Mouse (Mus musculus) G1E (cell line): ENCODE results near the gene Ccdc154. TPM values are rescaled to one million over a fixed set of nuclear protein-coding genes. Genes with fewer than 3 reads are reported as not detected.

ENCODE experiments used
- ATAC-seq: 2 replicates; pipeline ENCODE4 v1.8.0; 2016; ENCODE audit warnings: mild to moderate bottlenecking; ENCODE audit not compliant: insufficient number of reproducible peaks, poor library complexity, low FRiP score, severe bottlenecking; ENCODE audit errors: extremely low read depth
- DNase-seq: peaks from one replicate; pipeline ENCODE4 v3.0.0; 2012; ENCODE audit warnings: low spot score
- H3K27me3 ChIP-seq: 2 replicates; pipeline ENCODE4 v1.6.1; 2012; ENCODE audit warnings: mild to moderate bottlenecking, low read length, inconsistent platforms; ENCODE audit not compliant: insufficient read depth
- H3K36me3 ChIP-seq: replicated peaks from 2 replicates; pipeline ENCODE3; 2012; ENCODE audit warnings: mild to moderate bottlenecking, inconsistent platforms
- H3K4me1 ChIP-seq: 2 replicates; pipeline ENCODE4 v1.6.1; 2012; ENCODE audit warnings: low read depth, low read length, inconsistent platforms, mixed read lengths; ENCODE audit not compliant: insufficient read depth
- H3K4me3 ChIP-seq: 2 replicates; pipeline ENCODE4 v1.5.1; 2012; ENCODE audit warnings: low read depth, mild to moderate bottlenecking, inconsistent platforms, low read length, moderate library complexity, mixed read lengths
- H3K9me3 ChIP-seq: replicated peaks from 2 replicates; pipeline ENCODE4 v1.6.1; 2012; ENCODE audit warnings: inconsistent platforms
- CTCF ChIP-seq: IDR thresholded peaks from 2 replicates; pipeline ENCODE4 v1.5.1; 2012; ENCODE audit warnings: low read depth, low read length, inconsistent platforms, mixed read lengths
- GATA1 ChIP-seq: IDR thresholded peaks from 2 replicates; pipeline ENCODE4 v1.6.1; 2012; ENCODE audit warnings: borderline replicate concordance, low read length, inconsistent platforms, mixed read lengths
- GATA2 ChIP-seq: IDR thresholded peaks from 2 replicates; pipeline ENCODE4 v1.6.1; 2012; ENCODE audit warnings: low read depth, low read length, inconsistent platforms, borderline replicate concordance
- POLR2AphosphoS5 ChIP-seq: IDR thresholded peaks from 2 replicates; pipeline ENCODE4 v1.6.1; 2012; ENCODE audit warnings: low read depth, low read length, inconsistent platforms; ENCODE audit not compliant: insufficient replicate concordance
- TAL1 ChIP-seq: conservative IDR thresholded peaks from 2 replicates; pipeline ENCODE4 v1.6.1; 2012; ENCODE audit warnings: low read depth, low read length, inconsistent platforms, mixed read lengths
- polyA plus RNA-seq: library from polyadenylated mRNA; stranded (reverse); fragments of >175 nt; gene quantifications from 2 replicates; pipeline ENCODE4 v1.2.3, GENCODE M21; 2012
- total RNA-seq, 2 experiments: library from RNA; stranded (forward) in 1 of 2; stranded (reverse) in 1 of 2; fragments of 200-1000 nt in 1 of 2; fragments of >200 nt in 1 of 2; fragmentation: Nextera tagmentation in 1 of 2; gene quantifications; 2 replicates each; pipeline ENCODE4 v1.2.3; 2014 to 2017

Gene Ccdc154
- total and polyA plus RNA-seq, 3 experiments = 0.05 TPM; not detected in 2

- Histone ChIP-seq H3K4me3 (peak overlapping the region; percentile 27; the same call in 1 of the 2 replicates), H3K36me3 (no peaks in the 10 kb centered on the region), H3K4me1 (peaks cover 13% of the 10 kb centered on the region), H3K27me3 (peaks cover 19% of the 10 kb centered on the region), H3K9me3 (no peaks in the 10 kb centered on the region)
- no peak for TF ChIP-seq TAL1
- TF ChIP-seq POLR2AphosphoS5 = no peak
- no peak for TF ChIP-seq CTCF
- TF ChIP-seq GATA1 = no peak
- no peak for TF ChIP-seq GATA2
- ATAC-seq (peak; percentile 34), DNase-seq (no peak)
These were observed 35.2 kb upstream of the Ccdc154 start for GRCm38 (mm10) chr17:25127079-25127478.

- no peak for TF ChIP-seq CTCF
- TF ChIP-seq POLR2AphosphoS5 = no peak
- no peak for TF ChIP-seq TAL1
- no peak for TF ChIP-seq GATA1
- no peak for TF ChIP-seq GATA2
- ATAC-seq = no peak
- H3K4me3 ChIP-seq = no peak overlapping the region
- H3K4me1 ChIP-seq = peaks cover 13% of the 10 kb centered on the region
- H3K9me3 ChIP-seq = no peaks in the 10 kb centered on the region
- H3K27me3 ChIP-seq = peaks cover 13% of the 10 kb centered on the region
- H3K36me3 ChIP-seq = no peaks in the 10 kb centered on the region
- no peak for DNase-seq
These were observed 34.6 kb upstream of the Ccdc154 start for GRCm38 (mm10) chr17:25127681-25128080.

- no peaks in the 10 kb centered on the region for H3K9me3 ChIP-seq
- TF ChIP-seq TAL1 = no peak
- no peak for TF ChIP-seq GATA1
- ATAC-seq (no peak), DNase-seq (no peak)
- peaks cover 2% of the 10 kb centered on the region for H3K36me3 ChIP-seq
- no peak overlapping the region for H3K4me3 ChIP-seq
- peaks cover 23% of the 10 kb centered on the region for H3K4me1 ChIP-seq
- H3K27me3 ChIP-seq = no peaks in the 10 kb centered on the region; the same call in 1 of the 2 replicates
These were observed 32.2 kb upstream of the Ccdc154 start for GRCm38 (mm10) chr17:25130060-25130459.

GRCm38 (mm10) chr17:25133275-25133698, 29.0 kb upstream of the Ccdc154 start, which contains the start of gene Clcn7:
Gene Clcn7, plus strand, starts transcription at chr17:25133391.
- Histone ChIP-seq H3K4me1 (peaks cover 39% of the 10 kb centered on the region), H3K4me3 (peak within 1 kb of the TSS; percentile 95)
- ATAC-seq = peak; percentile 70

GRCm38 (mm10) chr17:25135622-25136021, 26.6 kb upstream of the Ccdc154 start:
- no peak overlapping the region for H3K4me3 ChIP-seq

More at GRCm38 (mm10) chr17:25133275-25133698, 29.0 kb upstream of the Ccdc154 start, which contains the start of gene Clcn7:
- TF ChIP-seq POLR2AphosphoS5 (no peak), TAL1 (no peak), CTCF (no peak), GATA1 (no peak), GATA2 (no peak)
- Histone ChIP-seq H3K9me3 (no peaks in the 10 kb centered on the region), H3K36me3 (peaks cover 30% of the 10 kb centered on the region), H3K27me3 (no peaks in the 10 kb centered on the region; the same call in 1 of the 2 replicates)
- DNase-seq = peak; percentile 92

GRCm38 (mm10) chr17:25138803-25139202, 23.5 kb upstream of the Ccdc154 start:
- H3K4me3 ChIP-seq = no peak overlapping the region
- peaks cover 78% of the 10 kb centered on the region for H3K36me3 ChIP-seq
- DNase-seq (no peak), ATAC-seq (no peak)
- peaks cover 50% of the 10 kb centered on the region for H3K4me1 ChIP-seq
- H3K9me3 ChIP-seq = no peaks in the 10 kb centered on the region
- TF ChIP-seq GATA1 = no peak
- TF ChIP-seq CTCF = no peak
- no peak for TF ChIP-seq GATA2
- no peak for TF ChIP-seq POLR2AphosphoS5
- H3K27me3 ChIP-seq = no peaks in the 10 kb centered on the region

More at GRCm38 (mm10) chr17:25135622-25136021, 26.6 kb upstream of the Ccdc154 start:
- Histone ChIP-seq H3K4me1 (peaks cover 47% of the 10 kb centered on the region), H3K36me3 (peaks cover 50% of the 10 kb centered on the region), H3K27me3 (no peaks in the 10 kb centered on the region), H3K9me3 (no peaks in the 10 kb centered on the region)
- no peak for ATAC-seq
- TF ChIP-seq CTCF = no peak
- TF ChIP-seq GATA2 = no peak
- no peak for TF ChIP-seq POLR2AphosphoS5
- no peak for TF ChIP-seq GATA1
- no peak for TF ChIP-seq TAL1
- DNase-seq = no peak
